Mouse (Mus musculus): ENCODE data around the gene Cacna2d2. TPM values are rescaled to one million over a fixed set of nuclear protein-coding genes. Genes with fewer than 3 reads are reported as not detected.

Gene Cacna2d2
- total and polyA plus RNA-seq, 3 experiments, result 0.67 TPM; not detected in 2

GRCm38 (mm10) chr9:107576357-107577107, 177.1 kb downstream of the Cacna2d2 start, which contains the start of gene Hyal1 (continued):
- peak; percentile 45 to 65; a peak in 2 of 4 replicates for TF ChIP-seq POLR2A (IDR thresholded peaks at IDR 0.05; ENCODE audit: control insufficient read depth in 1 of 2, insufficient read depth in 1 of 2, low read depth in 1 of 2, low read length in 2 of 2, poor library complexity in 1 of 2)
- no peak for TF ChIP-seq CHD2 (IDR thresholded peaks at IDR 0.05; ENCODE audit: low read length)
- TF ChIP-seq RAD21 (IDR thresholded peaks at IDR 0.05; ENCODE audit: low read depth, low read length), result no peak
- no peak for TF ChIP-seq TAL1 (IDR thresholded peaks at IDR 0.05; ENCODE audit: low read length)
- peak; percentile 31; the same call in 1 of the 2 replicates for TF ChIP-seq MXI1 (IDR thresholded peaks at IDR 0.05; ENCODE audit: low read depth, low read length)
- no peak for TF ChIP-seq USF1 (IDR thresholded peaks at IDR 0.05; ENCODE audit: low read depth, low read length)
- no peak for TF ChIP-seq KAT2A (conservative IDR thresholded peaks at IDR 0.05; ENCODE audit: low read depth, low read length)
- no peak; the same call in 1 of the 2 replicates for TF ChIP-seq ZMIZ1 (IDR thresholded peaks at IDR 0.05; ENCODE audit: low read depth, low read length)
- TF ChIP-seq ZKSCAN1 (IDR thresholded peaks at IDR 0.05; ENCODE audit: low read depth, low read length), result no peak
- no peak for TF ChIP-seq RCOR1 (IDR thresholded peaks at IDR 0.05; ENCODE audit: low read depth, low read length)
- no peak for TF ChIP-seq ZNF384 (IDR thresholded peaks at IDR 0.05; ENCODE audit: low read depth, low read length)
- no peak for TF ChIP-seq SMC3 (IDR thresholded peaks at IDR 0.05; ENCODE audit: low read depth, low read length)
- no peak for TF ChIP-seq HCFC1 (IDR thresholded peaks at IDR 0.05; ENCODE audit: low read depth, low read length)
- 0 out of 2 replicates have a peak, but pooled peaks have one; percentile 3 for TF ChIP-seq NRF1 (IDR thresholded peaks at IDR 0.05; ENCODE audit: insufficient read depth, low read depth, low read length, poor library complexity, severe bottlenecking)
- no peak for TF ChIP-seq MYB (IDR thresholded peaks at IDR 0.05; ENCODE audit: low read depth, low read length)
- TF ChIP-seq POLR2AphosphoS2 (IDR thresholded peaks at IDR 0.05; ENCODE audit: low read length), result peak; percentile 57; the same call in 1 of the 2 replicates
- TF ChIP-seq ZC3H11A (IDR thresholded peaks at IDR 0.05; ENCODE audit: low read depth, low read length), result no peak
- no peak for TF ChIP-seq MEF2A (IDR thresholded peaks at IDR 0.05; ENCODE audit: extremely low read depth, insufficient replicate concordance, low read depth, low read length, poor library complexity, severe bottlenecking)

GRCm38 (mm10) chr9:107577871-107578270, 178.5 kb downstream of the Cacna2d2 start:
- H3K79me2 ChIP-seq (ENCODE audit: control insufficient read depth, insufficient read depth, low read length, poor library complexity), result peaks cover 23% of the 10 kb centered on the region

More at GRCm38 (mm10) chr9:107577871-107578270, 178.5 kb downstream of the Cacna2d2 start:
- Histone ChIP-seq H3K36me3 (ENCODE audit: control insufficient read depth in 1 of 2, insufficient read depth in 2 of 2, low read length in 2 of 2) (peaks cover 0 to 11% of the 10 kb centered on the region in 2 experiments; a peak in 2 of 4 replicates), H3K4me1 (ENCODE audit: control insufficient read depth in 1 of 2, insufficient read depth in 2 of 2, low read length in 2 of 2) (peaks cover 2 to 33% of the 10 kb centered on the region in 2 experiments; a peak in 3 of 4 replicates), H3K9me3 (replicated peaks; ENCODE audit: insufficient read depth, low read length) (no peaks in the 10 kb centered on the region), H3K4me3 (ENCODE audit: control insufficient read depth in 1 of 2, insufficient read depth in 1 of 2, low read depth in 2 of 2, low read length in 2 of 2) (no peak overlapping the region), H3K27me3 (ENCODE audit: control insufficient read depth in 1 of 2, insufficient read depth in 2 of 2, low read length in 2 of 2) (no peaks in the 10 kb centered on the region), H3K27ac (ENCODE audit: control insufficient read depth, low read depth, low read length) (no peak overlapping the region), H3K9ac (ENCODE audit: control insufficient read depth, low read depth, low read length, poor library complexity, severe bottlenecking) (no peak overlapping the region)
- TF ChIP-seq MAZ (IDR thresholded peaks at IDR 0.05; ENCODE audit: low read depth, low read length) (no peak), ZMIZ1 (IDR thresholded peaks at IDR 0.05; ENCODE audit: low read depth, low read length) (no peak), ZNF384 (IDR thresholded peaks at IDR 0.05; ENCODE audit: low read depth, low read length) (no peak), CHD2 (IDR thresholded peaks at IDR 0.05; ENCODE audit: low read length) (no peak), POLR2A (IDR thresholded peaks at IDR 0.05; ENCODE audit: control insufficient read depth in 1 of 2, insufficient read depth in 1 of 2, low read depth in 1 of 2, low read length in 2 of 2, poor library complexity in 1 of 2) (no peak), BHLHE40 (IDR thresholded peaks at IDR 0.05; ENCODE audit: borderline replicate concordance, low read depth, low read length) (no peak), ZKSCAN1 (IDR thresholded peaks at IDR 0.05; ENCODE audit: low read depth, low read length) (no peak), NELFE (IDR thresholded peaks at IDR 0.05; ENCODE audit: low read depth, low read length) (no peak), UBTF (IDR thresholded peaks at IDR 0.05; ENCODE audit: borderline replicate concordance, insufficient read depth, low read depth, low read length) (no peak), MAFK (IDR thresholded peaks at IDR 0.05; ENCODE audit: borderline replicate concordance, low read depth, low read length) (no peak)
- DNase-seq (ENCODE audit: low read depth, low spot score), result no peak
